Mouse (Mus musculus) G1E (cell line): Measurements from ENCODE around the gene Mybph.

Experiments
- CTCF ChIP-seq: IDR thresholded peaks from 2 replicates; pipeline ENCODE4 v1.5.1; 2012; ENCODE audit warnings: low read depth, low read length, inconsistent platforms, mixed read lengths
- GATA1 ChIP-seq: IDR thresholded peaks from 2 replicates; pipeline ENCODE4 v1.6.1; 2012; ENCODE audit warnings: borderline replicate concordance, low read length, inconsistent platforms, mixed read lengths
- POLR2AphosphoS5 ChIP-seq: IDR thresholded peaks from 2 replicates; pipeline ENCODE4 v1.6.1; 2012; ENCODE audit warnings: low read depth, low read length, inconsistent platforms; ENCODE audit not compliant: insufficient replicate concordance
- TAL1 ChIP-seq: conservative IDR thresholded peaks from 2 replicates; pipeline ENCODE4 v1.6.1; 2012; ENCODE audit warnings: low read depth, low read length, inconsistent platforms, mixed read lengths

DNA sequence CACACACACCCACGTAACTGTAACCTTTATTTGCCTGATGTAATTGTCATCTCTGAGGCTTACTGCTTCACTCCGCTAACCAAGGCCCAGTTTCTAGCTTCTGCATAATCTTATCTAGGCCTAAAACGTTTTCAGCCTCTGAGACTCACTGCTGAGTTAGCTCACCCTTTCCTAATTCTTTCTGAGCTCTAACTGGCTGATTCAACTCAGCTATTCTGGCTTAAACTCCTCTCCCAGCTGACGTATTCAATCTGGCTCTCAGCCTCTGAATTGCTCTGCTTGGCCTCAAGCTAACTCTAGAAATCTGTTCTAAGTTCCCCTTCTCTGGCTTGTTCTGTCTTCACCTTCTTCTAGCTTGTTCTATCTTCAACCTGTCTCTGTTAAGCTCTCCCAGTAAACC is 53.3 kb downstream of the Mybph start:
- TF ChIP-seq CTCF: no peak
- TF ChIP-seq GATA1: no peak
- TF ChIP-seq POLR2AphosphoS5: no peak
- TF ChIP-seq TAL1: no peak
